Mouse (Mus musculus) testis, adult 2 months (tissue): ENCODE data around the gene Atf7ip. TPM values are rescaled to one million over a fixed set of nuclear protein-coding genes. Genes with fewer than 3 reads are reported as not detected.

Experiments
- H3K27ac ChIP-seq: fragments of 200-500 bp; 2 replicates; pipeline ENCODE4 v1.5.1; 2012; ENCODE audit warnings: low read depth, low read length; ENCODE audit not compliant: control insufficient read depth, insufficient read depth
- H3K27me3 ChIP-seq: fragments of 200-500 bp; 2 replicates; pipeline ENCODE4 v1.6.1; 2012; ENCODE audit warnings: mild to moderate bottlenecking, low read length, moderate library complexity; ENCODE audit not compliant: control insufficient read depth, insufficient read depth
- H3K36me3 ChIP-seq: fragments of 200-500 bp; 2 replicates; pipeline ENCODE4 v1.6.1; 2012; ENCODE audit warnings: mild to moderate bottlenecking, low read length; ENCODE audit not compliant: control insufficient read depth, insufficient read depth
- H3K4me1 ChIP-seq: fragments of 200-500 bp; 2 replicates; pipeline ENCODE4 v1.6.1; 2012; ENCODE audit warnings: low read length; ENCODE audit not compliant: control insufficient read depth, insufficient read depth
- H3K4me3 ChIP-seq: fragments of 200-500 bp; 2 replicates; pipeline ENCODE4 v1.5.1; 2012; ENCODE audit warnings: low read depth, mild to moderate bottlenecking, low read length, moderate library complexity, mixed read lengths; ENCODE audit not compliant: control insufficient read depth
- CTCF ChIP-seq: fragments of 200-500 bp; IDR thresholded peaks from 2 replicates; pipeline ENCODE4 v1.5.1; 2012; ENCODE audit warnings: low read depth, mild to moderate bottlenecking, inconsistent platforms, low read length, moderate library complexity; ENCODE audit not compliant: control insufficient read depth, insufficient read depth, insufficient replicate concordance
- POLR2A ChIP-seq: fragments of 200-500 bp; IDR thresholded peaks from 2 replicates; pipeline ENCODE4 v1.6.1; 2012; ENCODE audit warnings: low read depth, mild to moderate bottlenecking, inconsistent platforms, low read length, moderate library complexity; ENCODE audit not compliant: control insufficient read depth
- polyA plus RNA-seq: library from polyadenylated mRNA; depleted of rRNA; stranded (reverse); fragments of >200 nt; gene quantifications from 2 replicates; pipeline ENCODE4 v1.2.3, GENCODE M21; 2012

The Atf7ip gene
- polyA plus RNA-seq, 1 experiment, result 16.8 TPM

DNA sequence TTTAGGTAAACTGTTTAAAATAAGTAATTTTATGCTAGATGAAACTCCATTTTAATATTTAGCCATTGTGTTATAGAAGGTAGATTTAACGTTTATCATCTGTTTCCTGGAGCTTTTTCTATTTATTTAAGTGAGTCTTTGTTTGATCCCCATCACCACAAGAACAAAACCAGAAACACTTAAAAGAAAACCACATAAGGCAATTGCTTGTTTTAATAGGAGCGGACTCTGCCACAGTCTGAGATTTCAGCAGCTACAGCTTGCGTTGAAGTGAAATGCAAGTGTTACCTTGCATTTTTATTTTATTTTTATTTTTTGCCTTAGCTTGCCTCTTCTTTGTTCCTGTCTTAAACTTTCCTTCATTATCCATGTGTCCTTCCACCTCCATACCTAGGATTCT lies 43.6 kb downstream of the Atf7ip start:
- Histone ChIP-seq H3K36me3 (no peaks in the 10 kb centered on the region), H3K4me1 (no peaks in the 10 kb centered on the region), H3K27me3 (no peaks in the 10 kb centered on the region), H3K4me3 (no peak overlapping the region), H3K27ac (no peak overlapping the region)
- TF ChIP-seq POLR2A (no peak), CTCF (no peak)

DNA sequence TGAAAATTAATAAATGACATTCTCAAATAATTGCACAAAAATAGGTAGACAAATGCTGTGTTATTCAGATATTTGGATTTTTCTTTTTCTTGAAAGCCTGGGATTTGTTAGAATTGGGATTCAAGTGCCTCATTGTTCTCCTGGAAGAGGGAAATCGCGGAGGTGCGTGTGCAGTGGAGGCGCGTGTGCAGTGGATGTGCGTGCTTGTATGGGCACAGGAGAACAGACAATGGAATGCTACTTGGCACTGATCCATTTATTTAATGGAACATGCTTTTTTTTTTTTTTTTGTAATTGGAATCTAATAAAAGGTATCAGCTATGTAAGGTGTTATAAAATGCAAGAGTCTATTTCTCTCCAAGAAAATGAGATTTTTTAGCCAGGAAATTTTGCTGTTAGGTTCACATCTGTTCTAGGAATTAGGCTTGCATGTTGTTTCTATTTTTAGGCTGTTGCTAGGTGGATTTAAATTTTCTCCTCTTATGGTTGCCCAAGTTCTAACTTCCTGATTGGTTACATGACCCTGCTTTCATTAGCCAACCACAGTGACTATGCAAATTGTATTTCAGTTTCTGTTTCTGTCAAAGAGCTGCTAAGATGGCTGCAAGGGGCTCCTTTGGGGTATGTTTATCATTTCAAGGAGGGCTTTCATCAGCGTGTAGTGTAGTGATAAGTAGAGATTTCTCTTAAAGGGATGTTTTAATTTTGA lies 44.8 kb downstream of the Atf7ip start:
- H3K27me3 ChIP-seq, result no peaks in the 10 kb centered on the region
- H3K36me3 ChIP-seq, result no peaks in the 10 kb centered on the region
- H3K4me1 ChIP-seq, result no peaks in the 10 kb centered on the region
- H3K4me3 ChIP-seq, result no peak overlapping the region
- 0 out of 2 replicates have a peak overlapping the region, but pooled peaks have one; percentile 29 for H3K27ac ChIP-seq
- no peak for TF ChIP-seq CTCF
- no peak for TF ChIP-seq POLR2A

DNA sequence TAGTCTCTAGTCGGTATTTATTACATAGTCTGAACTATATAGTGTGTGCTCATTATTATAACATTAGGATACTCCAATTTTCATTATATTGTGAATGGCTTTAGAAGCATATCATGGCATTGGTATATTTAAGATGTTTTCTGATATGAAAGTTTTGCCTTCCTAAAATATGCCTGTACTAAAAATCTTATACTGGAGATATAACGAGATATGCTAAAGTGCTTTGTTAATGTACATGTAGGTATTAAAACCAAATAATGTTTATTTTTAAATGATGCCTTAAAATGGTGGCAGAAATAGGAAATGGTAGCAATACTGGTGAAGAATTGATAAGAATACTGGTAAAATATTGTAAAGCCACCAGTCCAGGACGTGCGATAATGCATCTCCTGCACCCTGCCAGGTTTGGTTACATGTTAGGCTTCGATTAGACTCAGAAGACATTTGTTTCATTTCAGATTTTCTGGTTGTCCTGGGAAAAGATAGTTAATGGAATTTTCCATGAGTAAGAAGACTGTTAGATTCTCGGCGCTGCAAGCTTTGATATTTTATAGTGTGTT lies 45.7 kb downstream of the Atf7ip start:
- Histone ChIP-seq H3K27ac (no peak overlapping the region), H3K4me1 (no peaks in the 10 kb centered on the region), H3K4me3 (no peak overlapping the region), H3K27me3 (no peaks in the 10 kb centered on the region), H3K36me3 (no peaks in the 10 kb centered on the region)
- TF ChIP-seq CTCF (no peak), POLR2A (no peak)

DNA sequence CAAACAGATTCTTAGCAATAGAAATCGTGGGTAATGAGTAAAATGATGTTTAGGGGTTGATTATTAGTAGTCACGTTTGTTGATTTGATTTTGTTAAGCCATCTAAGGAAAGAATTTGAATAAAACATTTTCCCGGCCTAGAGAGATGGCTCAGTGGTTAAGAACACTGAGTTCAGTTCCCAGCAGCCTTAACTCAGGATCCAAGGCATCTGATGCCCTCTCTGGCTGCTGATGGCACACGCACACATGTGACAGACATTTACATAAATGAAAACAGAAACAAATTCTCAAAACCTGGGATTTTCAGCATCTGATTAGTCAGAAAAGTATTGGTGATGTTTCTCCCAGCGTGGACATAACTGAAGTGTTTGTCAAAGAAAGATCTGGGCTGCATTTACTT lies 47.2 kb downstream of the Atf7ip start:
- TF ChIP-seq POLR2A (no peak), CTCF (no peak)
- Histone ChIP-seq H3K4me3 (no peak overlapping the region), H3K36me3 (no peaks in the 10 kb centered on the region), H3K27me3 (no peaks in the 10 kb centered on the region), H3K27ac (no peak overlapping the region), H3K4me1 (no peaks in the 10 kb centered on the region)

DNA sequence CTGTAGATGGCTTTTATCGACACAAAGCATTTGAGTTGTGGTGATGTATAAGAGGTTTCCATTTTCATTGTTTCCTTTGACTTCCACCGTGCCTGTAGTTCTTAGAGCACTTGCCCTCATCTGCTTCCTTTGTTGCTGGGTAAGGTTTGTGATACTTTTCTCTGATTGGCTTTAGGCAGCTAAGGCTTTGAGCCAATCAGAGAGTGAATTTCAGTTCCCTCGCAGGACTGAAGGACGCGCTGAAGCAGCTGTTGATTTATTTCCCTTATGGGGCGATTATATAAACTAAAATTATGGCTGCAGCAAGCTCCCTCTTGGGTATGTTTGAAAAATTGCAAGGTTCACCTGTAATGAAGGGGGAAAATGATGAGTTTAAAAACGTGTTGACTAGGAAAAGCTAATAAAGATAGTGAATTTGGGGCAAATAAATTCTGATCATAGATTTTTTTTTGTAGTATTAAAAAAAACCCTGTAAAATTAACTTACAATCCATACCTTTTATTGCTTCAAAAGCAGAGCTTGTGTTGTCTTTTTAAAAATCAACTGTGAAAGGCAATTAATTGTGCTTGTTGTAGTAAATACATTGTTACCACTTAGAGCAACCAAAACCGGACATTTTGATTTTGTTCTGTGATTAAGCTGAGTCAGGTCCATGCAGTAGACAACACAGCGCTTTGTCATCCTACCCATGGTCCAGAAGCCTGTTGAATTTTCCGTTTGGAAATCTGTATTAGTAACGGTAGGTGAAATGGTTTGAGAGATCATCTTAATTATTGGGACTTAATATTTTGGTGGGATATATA lies 48.0 kb downstream of the Atf7ip start:
- Histone ChIP-seq H3K36me3 (no peaks in the 10 kb centered on the region), H3K4me1 (no peaks in the 10 kb centered on the region), H3K4me3 (no peak overlapping the region), H3K27ac (no peak overlapping the region), H3K27me3 (no peaks in the 10 kb centered on the region)
- TF ChIP-seq CTCF (no peak), POLR2A (no peak)

DNA sequence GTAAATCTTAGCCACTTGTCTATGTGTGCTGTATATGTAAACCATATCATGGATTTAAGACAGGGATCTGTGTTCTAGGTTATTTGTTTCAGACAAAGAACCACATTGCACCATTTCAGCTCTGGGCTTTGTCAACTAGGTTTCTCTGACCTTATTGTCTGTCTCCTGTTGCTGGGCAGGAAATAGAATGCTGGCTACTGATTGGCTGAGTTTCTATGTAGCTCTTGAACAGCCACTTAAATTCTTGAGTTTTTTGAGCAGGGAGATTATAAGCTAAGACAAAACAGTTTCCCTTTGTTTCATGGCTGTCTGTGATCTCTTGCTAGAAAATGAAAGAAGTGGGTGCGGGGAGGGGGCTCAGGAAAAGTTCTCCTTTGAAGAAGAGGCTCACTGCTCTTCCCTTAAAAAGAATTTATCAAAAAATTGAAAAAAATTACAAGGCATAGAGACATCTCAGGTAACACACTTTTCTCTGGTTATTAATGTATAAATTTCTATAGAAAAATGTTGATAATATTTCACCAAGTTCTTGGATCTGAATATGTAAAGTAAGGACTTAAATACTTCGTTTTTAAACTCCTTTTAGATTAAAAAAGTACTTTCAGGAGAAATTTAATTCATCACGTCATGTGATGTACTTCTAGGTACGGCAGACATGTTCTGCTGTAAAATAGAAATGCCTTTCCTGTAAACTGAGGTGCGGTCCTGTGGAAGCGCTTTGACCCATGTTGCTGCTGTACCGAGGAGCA lies 49.0 kb downstream of the Atf7ip start:
- Histone ChIP-seq H3K27me3 (no peaks in the 10 kb centered on the region), H3K36me3 (peaks cover 2% of the 10 kb centered on the region), H3K27ac (peak overlapping the region; percentile 42; the same call in 1 of the 2 replicates), H3K4me3 (no peak overlapping the region), H3K4me1 (no peaks in the 10 kb centered on the region)
- TF ChIP-seq CTCF, result no peak

DNA sequence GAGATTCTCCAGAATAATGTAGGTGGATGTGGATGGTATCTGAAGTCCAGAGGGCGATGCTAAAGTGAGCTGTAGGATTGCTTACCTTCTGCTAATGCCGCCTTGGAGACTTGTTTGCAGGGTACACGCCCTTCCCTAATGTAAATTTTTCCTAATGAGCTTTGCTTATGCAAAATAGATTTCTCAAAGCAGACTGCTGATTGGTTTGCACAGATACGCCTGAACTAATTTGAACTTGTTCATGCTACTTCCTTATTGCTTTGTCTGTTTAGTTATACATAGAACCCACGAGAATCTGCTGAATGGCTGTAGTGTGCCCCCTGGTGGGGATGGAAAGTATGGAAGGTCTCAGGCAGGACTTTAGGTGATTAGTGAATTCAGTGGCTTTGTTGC lies 49.6 kb downstream of the Atf7ip start:
- no peaks in the 10 kb centered on the region for H3K4me1 ChIP-seq
- TF ChIP-seq CTCF (no peak), POLR2A (no peak)
- H3K27ac ChIP-seq, result peak overlapping the region; percentile 42; the same call in 1 of the 2 replicates
- H3K4me3 ChIP-seq, result no peak overlapping the region
- H3K27me3 ChIP-seq, result no peaks in the 10 kb centered on the region
- H3K36me3 ChIP-seq, result peaks cover 4% of the 10 kb centered on the region
